Mouse (Mus musculus): ENCODE results near the gene Ift122. TPM values are rescaled to one million over a fixed set of nuclear protein-coding genes. Genes with fewer than 3 reads are reported as not detected.

The Ift122 gene
- polyA plus RNA-seq, 3 experiments from 2014 or later: 1.3 to 2.0 (median 1.6) TPM

- no peak for ATAC-seq
Observed at GRCm38 (mm10) chr6:115891497-115892061, 38.3 kb downstream of the Ift122 start.

GRCm38 (mm10) chr6:115892363-115892762 is 39.1 kb downstream of the Ift122 start:
- no peak for ATAC-seq

GRCm38 (mm10) chr6:115896346-115896745 is 43.1 kb downstream of the Ift122 start:
- ATAC-seq: no peak

- no peak for ATAC-seq
Observed at GRCm38 (mm10) chr6:115897117-115897516, 43.8 kb downstream of the Ift122 start.

- ATAC-seq: peak; percentile 78
Observed at GRCm38 (mm10) chr6:115897926-115898520, 44.8 kb downstream of the Ift122 start.

- peak; percentile 37 for ATAC-seq
Observed at GRCm38 (mm10) chr6:115901062-115901461, 47.8 kb downstream of the Ift122 start.

GRCm38 (mm10) chr6:115901489-115901931 is 48.2 kb downstream of the Ift122 start:
- ATAC-seq: no peak

- ATAC-seq: no peak
Observed at GRCm38 (mm10) chr6:115902545-115902944, 49.3 kb downstream of the Ift122 start.

GRCm38 (mm10) chr6:115905568-115905967 is 52.3 kb downstream of the Ift122 start:
- no peak for ATAC-seq

GRCm38 (mm10) chr6:115906455-115906854 is 53.2 kb downstream of the Ift122 start:
- ATAC-seq: no peak

- no peak for ATAC-seq
Observed at GRCm38 (mm10) chr6:115906871-115907270, 53.6 kb downstream of the Ift122 start.

- no peak for ATAC-seq
Observed at GRCm38 (mm10) chr6:115908421-115908982, 55.2 kb downstream of the Ift122 start.

- ATAC-seq: no peak
Observed at GRCm38 (mm10) chr6:115909052-115909451, 55.8 kb downstream of the Ift122 start.

- ATAC-seq: no peak
Observed at GRCm38 (mm10) chr6:115909940-115910339, 56.7 kb downstream of the Ift122 start.

- ATAC-seq: no peak
Observed at GRCm38 (mm10) chr6:115911763-115912162, 58.5 kb downstream of the Ift122 start.

- no peak for ATAC-seq
Observed at GRCm38 (mm10) chr6:115913482-115913881, 60.2 kb downstream of the Ift122 start.

GRCm38 (mm10) chr6:115914511-115915202 is 61.4 kb downstream of the Ift122 start:
- no peak for ATAC-seq

- ATAC-seq: no peak
Observed at GRCm38 (mm10) chr6:115915601-115916445, 62.6 kb downstream of the Ift122 start.

- no peak for ATAC-seq
Observed at GRCm38 (mm10) chr6:115916611-115917010, 63.3 kb downstream of the Ift122 start.

- ATAC-seq: no peak
Observed at GRCm38 (mm10) chr6:115918615-115919014, 65.3 kb downstream of the Ift122 start.

- ATAC-seq: no peak
Observed at GRCm38 (mm10) chr6:115919876-115920275, 66.6 kb downstream of the Ift122 start.

- no peak for ATAC-seq
Observed at GRCm38 (mm10) chr6:115924829-115925228, 71.6 kb downstream of the Ift122 start.

GRCm38 (mm10) chr6:115926416-115926815 is 73.1 kb downstream of the Ift122 start:
- ATAC-seq: no peak
